Mouse (Mus musculus) megakaryocyte, embryonic 14.5 days (primary cell): ENCODE measurements at regions not wholly inside any gene's neighbourhood (a gene's known extent, or its start where the extent isn't known, plus 50 kb on each side); places are given as distances from the start of the nearest gene placed in this dataset.
"Not testable (repeated sequence)": the region's sequence is repeated elsewhere in the genome, so short reads cannot be mapped to it uniquely, and the experiment has no call there.

ENCODE experiments used
- H3K27me3 ChIP-seq: replicated peaks from 2 replicates; pipeline ENCODE3; 2012; ENCODE audit warnings: inconsistent platforms
- H3K36me3 ChIP-seq: replicated peaks from 2 replicates; pipeline ENCODE3; 2012; ENCODE audit warnings: low read length, inconsistent platforms, mixed read lengths
- H3K4me1 ChIP-seq: 2 replicates; pipeline ENCODE4 v1.6.1; 2012; ENCODE audit warnings: inconsistent platforms
- H3K4me3 ChIP-seq: replicated peaks from 2 replicates; pipeline ENCODE3; 2012; ENCODE audit warnings: moderate library complexity, mild to moderate bottlenecking, inconsistent platforms
- H3K9me3 ChIP-seq: 2 replicates; pipeline ENCODE4 v1.6.1; 2012; ENCODE audit warnings: inconsistent platforms
- FLI1 ChIP-seq: IDR thresholded peaks from 2 replicates; pipeline ENCODE4 v1.6.1; 2012; ENCODE audit warnings: low read length, inconsistent platforms, mixed read lengths
- GATA1 ChIP-seq: IDR thresholded peaks from 3 replicates; pipeline ENCODE4 v1.6.1; 2012; ENCODE audit warnings: mixed read lengths, low read length, inconsistent platforms, borderline replicate concordance

DNA sequence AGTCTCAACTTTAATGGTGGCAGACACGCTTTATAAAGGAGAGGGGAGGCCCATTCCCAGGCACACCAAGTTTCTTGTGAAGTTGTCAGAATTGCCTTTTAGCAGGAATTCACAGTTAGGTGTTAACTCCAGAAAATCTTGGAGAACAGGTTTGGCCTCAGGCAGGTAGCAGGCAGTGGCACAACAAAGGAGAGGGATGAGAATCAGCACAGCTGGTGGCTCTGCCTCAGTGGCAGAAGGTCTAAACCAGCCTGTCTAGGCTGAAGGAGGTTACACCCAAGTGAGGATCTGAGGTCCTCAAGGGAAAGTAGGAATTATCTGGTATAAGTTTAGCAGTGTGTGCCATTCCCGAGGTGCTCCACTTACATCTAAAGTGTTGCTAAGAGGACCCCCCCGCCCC is 456.3 kb downstream of the Epm2a start:
- H3K27me3 ChIP-seq, result no peaks in the 10 kb centered on the region
- H3K36me3 ChIP-seq, result no peaks in the 10 kb centered on the region
- H3K4me3 ChIP-seq, result no peak overlapping the region
- H3K9me3 ChIP-seq, result peaks cover 9% of the 10 kb centered on the region
- H3K4me1 ChIP-seq, result no peaks in the 10 kb centered on the region
- TF ChIP-seq FLI1 (no peak), GATA1 (no peak)

- H3K36me3 ChIP-seq, H3K4me3 ChIP-seq, H3K4me1 ChIP-seq, H3K27me3 ChIP-seq: not testable (repeated sequence)
- H3K9me3 ChIP-seq, result peaks cover 10% of the 10 kb centered on the region
These were observed 458.4 kb downstream of the Epm2a start for GRCm38 (mm10) chr10:11801372-11802230.

DNA sequence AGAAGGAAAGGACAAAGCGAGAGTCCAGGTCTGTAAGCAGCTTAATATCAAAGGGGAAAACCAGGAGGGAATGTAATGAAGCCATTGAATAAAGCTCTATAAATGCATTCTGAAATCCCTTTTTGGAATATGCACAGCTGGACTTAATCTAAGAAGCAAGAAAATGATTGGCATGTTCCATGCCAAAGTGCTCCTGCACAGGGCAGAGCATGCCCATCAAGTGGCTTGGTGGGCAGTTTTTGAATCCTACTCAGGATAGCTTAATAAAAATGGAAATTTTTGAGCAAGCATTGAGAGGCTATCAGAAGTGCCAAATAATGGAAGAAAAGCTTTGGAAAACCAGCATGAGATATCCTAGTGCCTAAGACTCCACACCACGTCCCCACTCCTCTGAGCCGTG is 466.1 kb downstream of the Epm2a start:
- TF ChIP-seq GATA1, result no peak
- TF ChIP-seq FLI1, result no peak

GRCm38 (mm10) chr10:11822418-11822959 is 479.3 kb downstream of the Epm2a start:
- Histone ChIP-seq H3K4me1 (no peaks in the 10 kb centered on the region), H3K27me3 (no peaks in the 10 kb centered on the region), H3K36me3 (no peaks in the 10 kb centered on the region), H3K4me3 (no peak overlapping the region), H3K9me3 (no peaks in the 10 kb centered on the region)
- TF ChIP-seq GATA1 (no peak), FLI1 (no peak)

More for the DNA sequence above, 466.1 kb downstream of the Epm2a start:
- no peaks in the 10 kb centered on the region for H3K27me3 ChIP-seq
- no peaks in the 10 kb centered on the region for H3K36me3 ChIP-seq
- peaks cover 17% of the 10 kb centered on the region for H3K9me3 ChIP-seq
- H3K4me3 ChIP-seq, result no peak overlapping the region
- no peaks in the 10 kb centered on the region; the same call in 1 of the 2 replicates for H3K4me1 ChIP-seq

DNA sequence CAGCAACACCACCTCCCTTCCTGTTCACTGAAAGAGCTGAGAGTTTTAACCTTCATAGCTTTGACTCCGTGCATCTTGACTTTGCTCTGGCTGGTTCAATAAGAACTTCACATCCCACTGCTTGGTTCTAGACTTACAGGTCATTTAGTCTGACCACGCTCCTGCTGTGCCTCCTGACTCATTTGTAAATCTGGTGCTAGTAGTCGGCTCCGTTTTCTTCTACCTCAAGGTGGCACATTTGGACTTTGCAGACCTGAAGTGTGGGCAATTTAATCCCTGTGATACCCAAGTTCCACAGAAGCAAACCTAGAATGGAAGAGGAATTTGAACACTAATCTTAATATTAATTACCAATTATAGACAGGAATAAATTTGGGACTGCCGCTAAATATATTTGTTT is 497.9 kb downstream of the Epm2a start:
- H3K4me3 ChIP-seq, result no peak overlapping the region
- H3K4me1 ChIP-seq, result no peaks in the 10 kb centered on the region
- H3K36me3 ChIP-seq, result no peaks in the 10 kb centered on the region
- no peak for TF ChIP-seq FLI1
- peaks cover 4% of the 10 kb centered on the region; the same call in 1 of the 2 replicates for H3K9me3 ChIP-seq
- no peaks in the 10 kb centered on the region for H3K27me3 ChIP-seq

DNA sequence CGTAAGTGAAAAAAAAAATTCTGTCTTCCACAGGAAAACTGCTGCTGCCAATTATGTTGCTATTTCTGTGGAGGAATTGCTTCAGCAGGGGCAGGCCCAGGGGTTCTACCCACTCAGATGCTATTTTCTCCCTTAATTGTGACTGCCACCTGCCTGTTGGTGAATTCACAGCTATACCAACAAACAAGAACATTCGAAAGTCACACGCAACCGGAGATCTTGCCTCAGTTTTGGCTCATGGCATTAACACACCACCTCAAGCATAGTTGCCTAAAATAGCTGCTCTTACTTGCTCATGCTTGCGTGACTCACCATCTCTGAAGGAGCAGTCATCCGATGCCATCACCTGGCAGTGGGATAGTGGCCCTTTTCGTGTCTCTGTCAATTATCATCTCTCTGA is 498.3 kb downstream of the Epm2a start:
- peak overlapping the region; percentile 26 for H3K4me3 ChIP-seq
- no peaks in the 10 kb centered on the region for H3K27me3 ChIP-seq
- no peak for TF ChIP-seq FLI1
- no peak for TF ChIP-seq GATA1
- H3K36me3 ChIP-seq, result no peaks in the 10 kb centered on the region
- H3K4me1 ChIP-seq, result no peaks in the 10 kb centered on the region
- H3K9me3 ChIP-seq, result peaks cover 4% of the 10 kb centered on the region; the same call in 1 of the 2 replicates

DNA sequence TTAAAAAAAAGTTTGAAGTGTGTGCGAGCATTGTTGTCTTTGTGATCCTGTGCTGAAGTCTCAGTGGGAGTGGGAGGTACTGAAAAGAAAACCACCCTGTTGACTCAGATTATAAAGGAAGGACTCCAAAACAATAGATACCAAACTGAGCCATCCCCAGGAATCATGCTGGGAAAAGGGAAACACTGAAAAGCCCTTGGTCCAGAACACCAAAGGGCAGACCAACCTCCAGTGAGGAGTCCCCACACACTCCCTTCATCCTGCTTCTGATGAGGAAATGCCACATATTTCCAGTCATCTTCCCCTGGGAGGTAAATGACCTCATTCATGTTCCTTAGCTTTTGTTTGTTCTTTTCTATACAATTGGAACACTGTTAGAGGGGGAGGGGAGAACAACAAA is 502.9 kb downstream of the Epm2a start:
- Histone ChIP-seq H3K9me3 (peaks cover 4% of the 10 kb centered on the region; the same call in 1 of the 2 replicates), H3K27me3 (no peaks in the 10 kb centered on the region), H3K4me1 (no peaks in the 10 kb centered on the region), H3K36me3 (no peaks in the 10 kb centered on the region), H3K4me3 (no peak overlapping the region)
- no peak for TF ChIP-seq FLI1
- no peak for TF ChIP-seq GATA1

DNA sequence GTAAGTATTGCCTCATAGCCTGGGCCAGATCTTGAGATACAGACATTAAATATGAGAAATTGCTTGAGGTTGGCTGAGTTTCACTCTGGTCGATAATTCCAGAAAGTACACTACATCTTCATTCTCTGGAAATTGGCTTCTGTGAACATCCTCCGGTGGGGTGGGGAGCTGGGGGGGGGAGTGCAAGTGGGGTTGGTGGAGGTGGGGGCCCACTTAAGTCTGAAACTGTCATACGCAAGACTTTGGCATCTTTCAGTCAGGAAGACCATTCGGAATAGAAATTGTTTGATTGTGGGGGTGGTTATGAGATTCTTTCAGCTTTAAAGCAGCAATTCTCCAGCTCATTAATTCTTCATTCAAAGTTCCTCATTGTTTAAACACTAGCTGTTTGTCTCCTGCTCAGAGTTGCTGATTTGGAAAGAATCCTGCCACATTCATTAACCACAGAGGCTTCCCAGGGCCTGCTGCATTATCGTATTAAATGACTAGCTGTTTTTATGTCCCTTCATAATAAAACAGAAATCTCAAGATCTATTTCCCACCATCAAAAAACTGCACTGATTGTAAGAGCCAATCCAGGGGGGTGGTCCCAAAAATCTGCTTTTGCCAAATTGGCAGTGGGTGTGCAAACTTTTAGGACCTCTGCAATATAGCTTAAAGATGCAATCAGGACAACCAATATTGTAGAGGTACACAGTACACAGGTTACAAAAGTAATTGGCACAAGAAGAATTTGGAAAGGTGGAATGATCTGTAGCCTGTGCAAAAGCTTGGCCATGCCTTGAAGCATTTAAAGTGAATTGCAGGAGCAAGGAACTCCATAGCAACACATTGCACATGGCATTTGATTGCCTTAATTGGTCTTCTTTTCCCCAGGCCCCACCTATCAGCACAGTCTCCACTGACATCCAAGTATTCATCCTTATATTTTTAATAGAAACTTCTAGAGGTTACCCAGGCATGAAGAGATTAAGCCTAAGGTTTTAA is 532.2 kb downstream of the Epm2a start:
- Histone ChIP-seq H3K4me1 (no peaks in the 10 kb centered on the region), H3K27me3 (no peaks in the 10 kb centered on the region), H3K36me3 (no peaks in the 10 kb centered on the region), H3K9me3 (no peaks in the 10 kb centered on the region; the same call in none of the 2 replicates), H3K4me3 (no peak overlapping the region)
- TF ChIP-seq GATA1 (no peak), FLI1 (no peak)

GRCm38 (mm10) chr10:11886237-11886636 is 543.0 kb downstream of the Epm2a start:
- Histone ChIP-seq H3K4me1 (no peaks in the 10 kb centered on the region), H3K9me3 (no peaks in the 10 kb centered on the region; the same call in 1 of the 2 replicates), H3K4me3 (no peak overlapping the region), H3K27me3 (no peaks in the 10 kb centered on the region), H3K36me3 (no peaks in the 10 kb centered on the region)
- no peak for TF ChIP-seq GATA1
- TF ChIP-seq FLI1, result no peak
